Mouse (Mus musculus): Measurements from ENCODE around the gene Smco1. TPM values are rescaled to one million over a fixed set of nuclear protein-coding genes. Genes with fewer than 3 reads are reported as not detected.
"Not testable (repeated sequence)": the region's sequence is repeated elsewhere in the genome, so short reads cannot be mapped to it uniquely, and the experiment has no call there.

The Smco1 gene
- polyA plus RNA-seq, 1 experiment from 2014 or later, result not detected

DNA sequence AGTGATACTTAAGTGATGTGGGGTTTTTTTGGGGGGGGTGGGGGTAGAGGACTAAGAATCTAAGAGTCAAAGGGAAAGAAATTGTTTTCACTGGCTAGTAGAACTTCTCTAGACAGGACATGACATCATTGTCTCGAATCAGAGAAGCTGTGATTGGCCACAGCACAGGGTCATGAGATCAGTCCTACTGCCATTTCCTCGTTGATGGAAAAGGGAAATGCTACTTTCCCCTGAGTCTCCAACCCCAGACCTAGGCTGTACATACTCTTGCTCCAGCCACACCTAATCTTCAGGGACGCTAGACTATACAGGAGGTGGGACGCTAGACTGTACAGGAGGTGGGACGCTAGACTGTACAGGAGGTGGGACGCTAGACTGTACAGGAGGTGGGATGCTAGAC is 3.8 kb downstream of the Smco1 start:
- WGBS, result 89% methylated on average over 6 of the region's 6 CpGs
- Histone ChIP-seq H3K9ac (replicated peaks) (no peak overlapping the region), H3K9me3 (replicated peaks) (no peaks in the 10 kb centered on the region), H3K4me2 (no peak overlapping the region), H3K4me1 (peaks cover 24% of the 10 kb centered on the region), H3K27me3 (replicated peaks) (no peaks in the 10 kb centered on the region), H3K36me3 (no peaks in the 10 kb centered on the region), H3K27ac (replicated peaks) (no peak overlapping the region), H3K4me3 (replicated peaks) (no peak overlapping the region)
- ATAC-seq (ENCODE audit: low FRiP score), result no peak

- Histone ChIP-seq H3K4me3 (replicated peaks) (no peak overlapping the region), H3K36me3 (no peaks in the 10 kb centered on the region), H3K4me2 (no peak overlapping the region), H3K9ac (replicated peaks) (no peak overlapping the region), H3K27me3 (replicated peaks) (no peaks in the 10 kb centered on the region), H3K27ac (replicated peaks) (no peak overlapping the region), H3K9me3 (replicated peaks) (no peaks in the 10 kb centered on the region), H3K4me1 (peaks cover 31% of the 10 kb centered on the region)
- ATAC-seq (ENCODE audit: low FRiP score), result no peak
- 86% methylated on average over 1 of the region's 1 CpGs for WGBS
These were observed 4.6 kb downstream of the Smco1 start for GRCm38 (mm10) chr16:32275830-32276229.

GRCm38 (mm10) chr16:32277308-32278256 is 6.3 kb downstream of the Smco1 start, which contains the start of gene Rnf168:
Rnf168 (plus strand) TSS chr16:32277459.
- H3K4me2 ChIP-seq, result peak within 1 kb of the TSS; percentile 66
- H3K9me3 ChIP-seq (replicated peaks), result no peaks in the 10 kb centered on the region
- H3K36me3 ChIP-seq, result no peaks in the 10 kb centered on the region
- ATAC-seq (ENCODE audit: low FRiP score), result peak; percentile 95
- WGBS, result under 1% methylated on average over 75 of the region's 75 CpGs
- H3K27ac ChIP-seq (replicated peaks), result peak within 1 kb of the TSS; percentile 96
- peaks cover 39% of the 10 kb centered on the region for H3K4me1 ChIP-seq
- H3K27me3 ChIP-seq (replicated peaks), result no peaks in the 10 kb centered on the region
- peak within 1 kb of the TSS; percentile 87 for H3K9ac ChIP-seq (replicated peaks)
- H3K4me3 ChIP-seq (replicated peaks), result peak within 1 kb of the TSS; percentile 79

DNA sequence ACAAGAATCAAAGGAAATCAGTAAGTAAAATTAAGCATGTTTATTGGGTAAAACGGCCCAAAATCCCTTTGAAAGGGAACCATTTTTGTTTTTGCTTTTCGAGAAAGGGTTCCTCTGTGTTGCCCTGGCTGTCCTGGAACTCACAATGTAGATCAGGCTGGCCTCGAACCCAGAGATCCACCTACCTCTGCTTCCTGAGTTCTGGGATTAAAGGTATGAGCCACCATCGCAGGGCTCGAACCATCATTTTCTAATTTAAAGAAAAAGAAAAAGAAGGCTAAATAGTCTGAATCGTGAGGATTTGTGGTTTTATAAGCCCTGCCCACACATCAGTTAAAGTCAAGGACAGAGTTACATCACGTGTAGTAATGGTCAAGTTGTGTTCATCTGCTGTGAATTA is 7.1 kb downstream of the Smco1 start:
- Histone ChIP-seq H3K4me2 (peak overlapping the region; percentile 66), H3K4me1 (peaks cover 39% of the 10 kb centered on the region), H3K4me3 (replicated peaks) (peak overlapping the region; percentile 79), H3K27me3 (replicated peaks) (no peaks in the 10 kb centered on the region), H3K36me3 (peaks cover 5% of the 10 kb centered on the region; the same call in 1 of the 2 replicates), H3K9ac (replicated peaks) (peak overlapping the region; percentile 87), H3K27ac (replicated peaks) (peak overlapping the region; percentile 96), H3K9me3 (replicated peaks) (no peaks in the 10 kb centered on the region)
- ATAC-seq (ENCODE audit: low FRiP score), result no peak
- WGBS, result 56% methylated on average over 7 of the region's 7 CpGs

DNA sequence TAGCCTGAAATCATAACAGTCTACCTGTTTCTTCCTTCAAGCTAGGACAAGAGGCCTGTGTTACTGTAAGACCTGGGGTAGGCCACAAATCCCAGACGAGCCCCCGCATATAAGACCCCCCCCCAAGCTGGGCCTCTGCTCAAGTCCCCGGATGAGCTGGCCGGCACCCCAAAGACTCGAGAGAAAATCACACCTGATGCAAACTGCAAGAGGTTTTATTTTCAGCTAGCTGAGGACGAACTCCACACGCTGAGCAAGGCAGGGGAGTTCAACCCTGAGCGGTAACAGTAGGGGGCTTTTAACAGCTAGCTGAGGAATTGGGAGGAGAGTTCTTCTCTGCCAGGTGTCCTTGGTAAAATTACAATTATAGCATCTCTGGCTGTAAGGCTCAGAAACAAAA is 8.9 kb downstream of the Smco1 start:
- ATAC-seq (ENCODE audit: low FRiP score), result no peak
- Histone ChIP-seq H3K9ac (replicated peaks) (0 out of 2 replicates have a peak overlapping the region, but pooled peaks have one; percentile 17), H3K4me3 (replicated peaks) (peak overlapping the region; percentile 25), H3K27me3 (replicated peaks) (no peaks in the 10 kb centered on the region), H3K27ac (replicated peaks) (no peak overlapping the region), H3K36me3 (peaks cover 23% of the 10 kb centered on the region), H3K4me1 (peaks cover 39% of the 10 kb centered on the region), H3K4me2 (peak overlapping the region; percentile 66), H3K9me3 (replicated peaks) (no peaks in the 10 kb centered on the region)
- 83% methylated on average over 8 of the region's 8 CpGs for WGBS

DNA sequence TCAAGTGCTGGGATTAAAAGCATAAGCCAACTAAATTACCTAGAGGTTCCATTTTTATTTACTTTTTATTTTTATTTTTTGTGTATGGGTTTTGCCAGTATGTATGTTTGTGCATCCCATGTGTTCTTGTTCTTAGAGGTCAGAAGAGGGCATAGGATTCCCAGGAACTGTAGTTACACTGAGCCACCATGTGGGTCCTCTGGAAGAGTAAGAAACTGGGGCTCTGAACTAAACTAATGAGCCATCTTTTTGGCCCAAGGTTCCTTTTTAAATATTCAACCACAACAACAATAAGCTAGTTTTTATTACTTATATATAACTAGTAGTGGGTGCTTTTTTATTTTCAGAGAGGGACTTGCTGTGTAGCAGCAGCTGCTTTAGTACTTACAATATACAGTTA is 11.3 kb downstream of the Smco1 start:
- Histone ChIP-seq H3K9ac (replicated peaks) (no peak overlapping the region), H3K27ac (replicated peaks) (no peak overlapping the region), H3K4me2 (no peak overlapping the region), H3K36me3 (peaks cover 38% of the 10 kb centered on the region), H3K27me3 (replicated peaks) (no peaks in the 10 kb centered on the region), H3K4me1 (peaks cover 33% of the 10 kb centered on the region), H3K4me3 (replicated peaks) (no peak overlapping the region), H3K9me3 (replicated peaks) (no peaks in the 10 kb centered on the region)
- no peak for ATAC-seq (ENCODE audit: low FRiP score)

DNA sequence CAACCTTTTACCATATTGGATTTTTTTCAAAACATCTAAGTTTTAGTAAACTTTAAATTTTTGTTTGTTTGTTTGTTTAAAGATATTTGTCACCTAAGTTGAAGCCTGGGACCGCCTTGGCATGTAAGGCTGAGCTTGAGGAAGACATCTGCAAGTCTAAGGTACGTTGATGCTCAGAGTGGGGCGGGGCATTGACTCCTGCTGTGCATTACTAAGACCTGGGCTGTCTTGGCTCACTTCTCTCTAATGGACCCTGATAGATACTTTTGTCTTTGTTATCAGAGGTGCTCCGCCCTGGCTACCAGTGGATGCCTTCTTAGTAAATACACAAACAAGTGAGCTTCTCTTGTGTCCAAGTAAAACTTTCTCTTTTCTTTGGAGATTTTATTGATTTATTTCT is 20.6 kb downstream of the Smco1 start:
- Histone ChIP-seq H3K9me3 (replicated peaks) (0 out of 2 replicates have a peak, but pooled peaks cover 2% of the 10 kb centered on the region), H3K4me1 (no peaks in the 10 kb centered on the region), H3K9ac (replicated peaks) (no peak overlapping the region), H3K27ac (replicated peaks) (no peak overlapping the region), H3K4me3 (replicated peaks) (no peak overlapping the region), H3K4me2 (no peak overlapping the region), H3K27me3 (replicated peaks) (no peaks in the 10 kb centered on the region), H3K36me3 (peaks cover 45% of the 10 kb centered on the region)
- WGBS, result 93% methylated on average over 4 of the region's 4 CpGs
- ATAC-seq (ENCODE audit: low FRiP score), result no peak

DNA sequence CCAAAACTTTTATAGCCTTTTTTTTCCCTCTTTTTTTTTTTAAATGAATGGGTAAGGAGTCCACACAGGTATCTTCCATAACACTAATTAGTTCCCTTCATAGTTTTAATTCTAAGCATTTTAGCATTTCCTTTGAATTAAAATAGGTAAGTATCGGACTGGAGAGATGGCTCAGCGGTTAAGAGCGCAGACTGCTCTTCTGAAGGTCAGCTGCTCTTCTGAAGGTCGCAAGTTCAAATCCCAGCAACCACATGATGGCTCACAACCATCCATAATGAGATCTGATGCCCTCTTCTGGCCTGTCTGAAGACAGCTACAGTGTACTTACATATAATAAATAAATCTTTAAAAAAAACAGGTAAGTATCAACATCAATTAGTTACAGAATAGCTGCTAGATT is 28.3 kb downstream of the Smco1 start:
- H3K4me1 ChIP-seq, result not testable (repeated sequence)
- H3K36me3 ChIP-seq, result peaks cover 45% of the 10 kb centered on the region
- WGBS, result 97% methylated on average over 4 of the region's 4 CpGs

GRCm38 (mm10) chr16:32303046-32303445 is 31.8 kb downstream of the Smco1 start:
- Histone ChIP-seq H3K36me3 (peaks cover 23% of the 10 kb centered on the region), H3K27ac (replicated peaks) (no peak overlapping the region), H3K4me2 (no peak overlapping the region), H3K27me3 (replicated peaks) (no peaks in the 10 kb centered on the region), H3K9me3 (replicated peaks) (no peaks in the 10 kb centered on the region), H3K4me1 (no peaks in the 10 kb centered on the region), H3K4me3 (replicated peaks) (no peak overlapping the region), H3K9ac (replicated peaks) (no peak overlapping the region)
- ATAC-seq (ENCODE audit: low FRiP score), result no peak
- 39% methylated on average over 1 of the region's 1 CpGs for WGBS

More for the DNA sequence above, 28.3 kb downstream of the Smco1 start:
- H3K9ac ChIP-seq (replicated peaks); H3K9me3 ChIP-seq (replicated peaks); H3K4me3 ChIP-seq (replicated peaks); H3K27ac ChIP-seq (replicated peaks); H3K27me3 ChIP-seq (replicated peaks); ATAC-seq (ENCODE audit: low FRiP score); H3K4me2 ChIP-seq: not testable (repeated sequence)

DNA sequence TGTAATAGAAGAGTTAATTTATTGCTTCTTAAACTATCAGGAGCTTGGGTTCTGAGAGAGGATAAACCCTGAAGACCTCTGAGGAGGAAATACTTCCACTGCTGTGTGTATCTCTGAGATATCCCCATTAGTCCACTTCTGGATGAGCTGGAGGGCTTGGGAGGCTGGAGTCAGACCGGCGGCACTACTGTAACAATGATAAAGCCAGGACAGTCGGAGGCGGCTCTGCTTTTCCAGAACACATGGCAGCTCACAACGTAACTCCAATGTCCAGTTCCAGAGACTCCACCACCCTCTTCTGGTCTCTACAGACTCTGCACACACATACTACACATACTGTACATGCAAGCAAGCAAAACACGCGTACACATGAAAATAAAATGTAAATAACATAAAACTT is 32.6 kb downstream of the Smco1 start:
- Histone ChIP-seq H3K27ac (replicated peaks) (no peak overlapping the region), H3K4me2 (no peak overlapping the region), H3K36me3 (peaks cover 15% of the 10 kb centered on the region), H3K27me3 (replicated peaks) (no peaks in the 10 kb centered on the region), H3K9me3 (replicated peaks) (no peaks in the 10 kb centered on the region), H3K4me1 (no peaks in the 10 kb centered on the region), H3K4me3 (replicated peaks) (no peak overlapping the region), H3K9ac (replicated peaks) (no peak overlapping the region)
- 98% methylated on average over 7 of the region's 7 CpGs for WGBS
- ATAC-seq (ENCODE audit: low FRiP score), result no peak

DNA sequence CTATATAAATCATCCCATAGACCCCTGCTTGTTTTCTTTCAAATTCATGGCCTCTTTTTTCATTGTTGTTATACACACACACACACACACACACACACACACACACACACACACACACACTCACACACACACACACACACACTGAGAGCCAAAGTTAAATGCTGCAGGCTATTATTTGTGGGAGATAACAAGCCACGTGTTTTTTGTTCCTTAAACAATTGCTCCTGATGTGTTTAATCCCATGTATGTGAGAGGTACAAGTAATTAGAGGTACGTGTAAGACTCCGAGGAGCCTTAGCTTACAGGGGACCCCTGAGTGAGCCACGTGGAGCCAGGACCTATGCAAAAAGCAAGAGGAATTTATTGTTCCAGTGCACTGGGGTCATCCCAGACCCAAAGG is 40.7 kb downstream of the Smco1 start:
- Histone ChIP-seq H3K36me3 (no peaks in the 10 kb centered on the region), H3K4me3 (replicated peaks) (no peak overlapping the region), H3K27me3 (replicated peaks) (no peaks in the 10 kb centered on the region), H3K4me2 (no peak overlapping the region), H3K4me1 (no peaks in the 10 kb centered on the region), H3K9ac (replicated peaks) (no peak overlapping the region), H3K27ac (replicated peaks) (no peak overlapping the region), H3K9me3 (replicated peaks) (no peaks in the 10 kb centered on the region)
- no peak for ATAC-seq (ENCODE audit: low FRiP score)
- 75% methylated on average over 4 of the region's 4 CpGs for WGBS

DNA sequence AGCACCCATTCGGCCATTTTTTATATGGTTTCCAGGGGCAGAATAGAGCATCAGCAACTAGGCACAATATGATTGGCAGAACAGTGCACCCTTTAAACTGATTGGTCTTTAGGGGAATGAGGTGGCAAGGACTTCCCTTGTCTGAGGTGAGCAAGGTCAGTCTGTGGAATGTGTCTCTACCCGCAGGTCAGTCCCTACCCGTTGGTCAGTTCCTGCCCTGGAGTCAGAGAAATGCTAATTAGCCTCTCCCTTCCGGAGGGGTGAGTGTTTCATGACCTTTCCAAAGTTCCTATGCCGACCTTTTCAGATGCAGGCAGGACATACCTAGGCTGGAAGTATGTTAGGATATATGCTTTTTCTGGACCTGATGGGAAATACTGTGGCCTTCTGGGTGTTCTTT is 41.1 kb downstream of the Smco1 start:
- no peak for ATAC-seq (ENCODE audit: low FRiP score)
- H3K4me2 ChIP-seq, result no peak overlapping the region

More for the DNA sequence above, 41.1 kb downstream of the Smco1 start:
- Histone ChIP-seq H3K9ac (replicated peaks) (no peak overlapping the region), H3K36me3 (no peaks in the 10 kb centered on the region), H3K27me3 (replicated peaks) (no peaks in the 10 kb centered on the region), H3K27ac (replicated peaks) (no peak overlapping the region), H3K4me3 (replicated peaks) (no peak overlapping the region), H3K4me1 (no peaks in the 10 kb centered on the region), H3K9me3 (replicated peaks) (no peaks in the 10 kb centered on the region)
- WGBS, result 57% methylated on average over 5 of the region's 5 CpGs

Data from neural tube, embryonic 15.5 days (tissue).